Mouse (Mus musculus): ENCODE results near the gene Tead1. TPM values are rescaled to one million over a fixed set of nuclear protein-coding genes. Genes with fewer than 3 reads are reported as not detected.

The Tead1 gene
- total RNA-seq, 2 experiments from 2014 or later: 60.3 to 67.6 TPM

GRCm38 (mm10) chr7:112822879-112823278 lies 143.8 kb downstream of the Tead1 start:
- DNase-seq: no peak

GRCm38 (mm10) chr7:112823621-112824020 lies 144.5 kb downstream of the Tead1 start:
- DNase-seq: peak; percentile 76

- no peak for DNase-seq
Measured at GRCm38 (mm10) chr7:112825339-112825781, 146.2 kb downstream of the Tead1 start.

DNA sequence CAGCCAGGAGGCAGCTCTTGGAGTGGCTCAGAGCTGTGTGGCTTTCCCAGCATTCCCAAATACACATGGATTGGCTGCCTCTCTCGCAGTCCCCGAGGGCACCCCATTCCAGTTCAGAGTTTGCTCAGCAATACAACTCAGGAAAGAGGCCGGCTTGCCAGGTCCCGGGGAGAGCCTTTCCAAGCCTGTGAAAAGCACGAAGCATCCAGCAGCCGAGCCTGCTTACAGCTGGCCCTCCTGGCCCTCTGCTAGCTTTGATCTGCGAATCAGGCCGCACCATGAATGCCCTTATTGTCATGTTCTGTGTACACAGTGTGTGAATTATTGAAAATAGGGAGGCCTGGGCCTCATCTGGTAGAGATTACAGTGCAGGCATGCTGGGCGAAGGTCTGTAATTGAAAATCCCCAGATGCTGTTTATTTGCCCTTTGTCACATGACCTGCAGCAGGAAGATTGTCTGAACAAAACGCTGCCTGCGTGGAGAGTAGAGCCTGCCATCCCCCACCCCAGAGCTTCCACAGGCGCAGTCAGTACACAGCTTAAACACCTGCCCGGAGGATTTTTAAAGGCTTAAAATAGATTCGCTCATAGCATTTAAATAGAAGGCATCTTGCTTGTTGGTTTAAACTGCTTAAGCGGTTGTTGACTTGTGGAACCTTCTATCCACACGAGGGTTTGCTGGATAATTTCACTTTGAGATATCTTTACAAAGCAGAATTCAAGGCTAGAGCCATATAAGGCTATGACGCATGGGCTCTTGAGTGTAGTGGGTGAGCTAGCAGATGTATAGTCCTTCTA lies 147.2 kb downstream of the Tead1 start:
- peak; percentile 64 for DNase-seq

DNA sequence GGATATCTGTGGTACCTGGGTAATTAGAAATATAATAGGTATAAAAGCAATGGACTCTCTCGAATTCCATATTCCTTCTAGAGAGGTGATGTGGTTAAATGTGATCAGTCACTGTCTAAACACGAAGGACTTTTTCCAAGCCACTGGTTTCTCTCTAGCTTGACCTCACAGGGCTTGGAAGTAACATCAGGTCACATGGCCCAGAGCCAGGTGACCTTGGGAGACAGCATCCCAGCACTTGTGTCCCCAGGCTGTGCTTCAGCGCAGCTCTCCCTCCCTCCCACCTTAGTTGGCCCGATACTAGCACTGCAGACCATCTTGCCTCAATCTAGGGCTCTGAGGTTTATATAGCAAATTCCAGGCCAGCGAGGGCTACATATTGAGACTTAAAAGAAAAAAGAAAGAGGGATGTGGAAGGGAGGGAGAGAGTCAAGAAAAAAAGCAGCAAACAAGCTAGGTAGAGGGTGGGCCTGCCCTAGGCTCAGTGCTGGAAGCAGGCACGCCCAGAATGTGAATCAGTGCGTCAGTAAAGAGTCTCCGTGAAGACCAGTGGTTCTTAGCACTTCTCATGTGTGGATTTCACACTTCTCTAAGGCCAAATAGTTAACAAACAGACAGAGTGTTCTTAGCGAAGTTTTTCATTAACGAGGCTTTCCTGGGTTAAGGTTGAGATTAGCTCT lies 149.0 kb downstream of the Tead1 start:
- DNase-seq: peak; percentile 34

- DNase-seq: no peak
Measured at GRCm38 (mm10) chr7:112828696-112829022, 149.5 kb downstream of the Tead1 start.

- no peak for DNase-seq
Measured at GRCm38 (mm10) chr7:112830946-112831345, 151.8 kb downstream of the Tead1 start.

GRCm38 (mm10) chr7:112831446-112831845 lies 152.3 kb downstream of the Tead1 start:
- DNase-seq: no peak

- no peak for DNase-seq
Measured at GRCm38 (mm10) chr7:112833132-112833531, 154.0 kb downstream of the Tead1 start.

DNA sequence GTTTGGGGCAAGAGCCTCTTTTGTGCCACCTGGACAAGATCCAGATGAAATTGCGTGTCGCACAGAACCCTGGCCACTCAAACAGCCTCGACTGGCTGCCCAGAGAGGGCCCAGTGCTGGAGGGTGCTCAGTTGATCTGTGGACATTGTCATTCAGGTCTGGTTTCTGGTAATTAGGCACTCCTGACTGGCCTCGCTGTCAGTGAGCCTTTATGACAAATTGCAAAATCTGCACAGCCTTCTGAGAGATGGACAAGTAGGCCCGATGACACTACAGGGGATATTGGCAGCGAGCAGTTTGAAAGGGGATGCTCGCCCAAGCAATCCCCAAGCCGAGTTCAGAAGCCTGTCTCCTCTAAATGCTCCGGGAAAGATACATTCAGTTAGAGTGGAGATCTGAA lies 157.0 kb downstream of the Tead1 start:
- no peak for DNase-seq

DNA sequence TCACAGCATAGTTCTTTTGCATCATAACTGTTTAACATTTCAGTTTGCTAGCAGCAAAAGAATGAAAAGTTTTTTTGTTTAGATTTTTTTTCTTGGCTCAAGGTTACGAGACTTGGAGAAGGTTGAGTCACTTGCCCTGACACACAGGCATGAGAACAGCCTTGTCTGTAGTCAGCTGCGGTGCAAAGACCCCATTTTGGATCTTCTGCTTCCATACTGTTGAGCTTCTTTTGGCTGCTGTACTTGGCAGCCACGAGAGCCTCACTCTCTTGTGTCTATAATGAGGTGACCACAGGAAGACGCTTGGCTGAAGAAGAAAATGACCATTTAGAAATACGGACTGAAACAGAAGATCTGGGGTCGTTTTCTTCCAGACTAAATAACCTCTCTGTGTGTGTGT lies 159.0 kb downstream of the Tead1 start:
- no peak for DNase-seq

DNA sequence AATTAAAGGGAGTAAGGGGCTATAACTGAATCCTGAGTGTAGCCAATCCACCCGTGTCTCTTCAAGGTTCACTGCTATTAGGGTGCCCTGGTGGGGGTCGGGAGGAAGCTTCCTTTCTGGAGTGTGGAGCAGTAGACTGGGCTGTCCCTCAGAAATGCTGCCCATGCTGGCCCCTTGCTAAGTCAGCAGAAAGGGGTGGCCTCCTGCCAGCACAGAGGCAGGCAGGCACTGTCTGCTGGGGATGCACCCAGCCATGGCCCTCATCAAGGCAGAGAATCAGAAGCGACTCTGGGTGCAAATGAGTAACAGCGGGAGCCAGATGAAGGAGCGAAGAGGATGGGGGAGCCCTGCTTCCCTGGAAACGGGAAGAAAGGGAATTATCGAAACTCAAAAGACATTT lies 161.2 kb downstream of the Tead1 start:
- no peak for DNase-seq

GRCm38 (mm10) chr7:112840890-112841289 lies 161.8 kb downstream of the Tead1 start:
- no peak for DNase-seq

GRCm38 (mm10) chr7:112841484-112841883 lies 162.4 kb downstream of the Tead1 start:
- no peak for DNase-seq

DNA sequence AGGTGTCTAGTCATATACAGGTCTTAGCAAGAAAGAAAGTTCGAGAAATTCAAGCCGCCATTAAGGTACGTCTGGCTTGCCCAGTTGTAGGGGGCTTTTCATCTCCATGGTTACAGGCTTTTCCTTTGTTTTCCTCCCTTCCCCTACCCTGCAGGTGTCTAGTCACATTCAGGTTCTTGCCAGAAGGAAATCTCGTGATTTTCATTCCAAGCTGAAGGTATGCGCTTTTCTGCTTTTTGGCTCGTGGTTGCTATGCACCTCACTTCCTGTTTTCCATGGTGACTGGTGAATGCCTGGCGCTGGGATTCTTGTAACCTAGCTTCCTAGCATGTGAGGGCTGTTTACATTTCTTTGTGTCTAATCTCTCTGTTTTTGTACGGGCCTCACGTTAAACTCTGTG lies 162.8 kb downstream of the Tead1 start:
- DNase-seq: no peak

DNA sequence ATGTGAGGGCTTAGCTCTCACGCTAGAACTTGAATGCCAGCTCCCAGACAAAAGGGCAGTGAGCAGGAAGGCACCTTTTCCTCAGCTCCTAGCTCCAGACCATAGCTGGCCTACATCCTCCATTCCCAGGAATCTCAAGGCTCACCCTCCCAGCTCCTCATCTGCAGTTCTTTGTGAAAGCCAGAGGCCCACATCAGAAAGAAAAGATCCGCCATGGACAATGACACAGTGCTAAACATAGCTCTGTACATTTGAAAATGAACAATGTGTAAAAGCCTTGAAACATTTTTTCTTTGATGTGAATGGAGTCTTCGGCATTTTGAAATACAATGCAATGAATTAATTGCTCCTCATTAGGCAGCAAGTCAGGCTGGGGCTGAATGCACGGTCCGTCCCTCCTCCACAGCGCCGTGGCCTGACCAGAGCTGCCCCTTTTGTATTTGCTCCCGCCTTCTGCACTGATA lies 172.2 kb downstream of the Tead1 start:
- DNase-seq: no peak

DNA sequence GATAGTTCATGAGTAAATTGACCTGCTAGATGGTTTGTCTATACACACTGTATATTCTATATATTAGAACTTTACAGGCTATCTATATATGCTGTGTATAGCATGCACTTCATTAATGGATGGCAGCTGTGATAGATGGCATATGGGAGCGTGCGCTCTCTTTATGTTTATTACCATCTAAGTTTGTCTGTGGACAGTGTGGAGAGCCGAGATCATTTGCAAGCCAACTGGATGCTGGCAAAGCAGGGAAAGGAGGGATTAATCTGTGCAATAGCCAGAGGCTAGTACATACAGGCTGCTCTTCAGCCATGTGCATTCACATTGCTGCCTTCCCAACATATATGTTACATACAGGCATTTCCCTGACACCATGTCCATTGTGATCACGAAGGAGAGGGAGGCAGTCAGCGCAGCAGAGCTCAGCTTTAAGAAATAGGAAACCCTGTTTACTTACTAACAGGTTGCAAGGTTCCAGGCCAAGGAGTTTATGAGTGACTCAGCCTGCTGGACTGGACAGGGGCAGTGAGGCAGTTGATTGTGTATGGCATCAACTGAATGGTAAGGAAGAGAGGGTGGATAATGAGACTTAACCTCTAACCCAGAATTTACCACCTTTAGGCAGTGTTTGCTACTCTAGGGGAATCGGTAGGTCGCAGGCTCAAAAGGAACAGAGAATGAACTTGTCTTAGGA lies 173.2 kb downstream of the Tead1 start:
- no peak for DNase-seq

DNA sequence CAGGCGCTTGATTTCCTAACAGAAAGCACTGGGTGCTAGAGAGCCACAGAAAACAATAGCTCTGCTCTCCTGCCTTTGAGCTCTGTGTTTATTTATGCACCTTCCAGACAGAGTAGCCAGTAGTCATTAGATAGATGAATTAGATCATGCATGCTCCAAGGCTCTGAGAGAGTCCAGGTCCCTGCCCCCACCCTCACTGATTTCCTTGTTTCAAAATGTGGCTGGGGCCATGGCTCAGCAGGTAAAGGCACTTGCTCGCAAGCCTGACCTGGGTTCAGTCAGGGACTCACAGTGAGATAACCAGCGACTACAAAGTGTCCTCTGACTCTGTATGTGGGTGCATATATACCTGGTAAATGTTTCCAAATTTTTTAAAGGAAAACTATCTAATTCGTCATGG lies 174.7 kb downstream of the Tead1 start:
- DNase-seq: no peak

DNA sequence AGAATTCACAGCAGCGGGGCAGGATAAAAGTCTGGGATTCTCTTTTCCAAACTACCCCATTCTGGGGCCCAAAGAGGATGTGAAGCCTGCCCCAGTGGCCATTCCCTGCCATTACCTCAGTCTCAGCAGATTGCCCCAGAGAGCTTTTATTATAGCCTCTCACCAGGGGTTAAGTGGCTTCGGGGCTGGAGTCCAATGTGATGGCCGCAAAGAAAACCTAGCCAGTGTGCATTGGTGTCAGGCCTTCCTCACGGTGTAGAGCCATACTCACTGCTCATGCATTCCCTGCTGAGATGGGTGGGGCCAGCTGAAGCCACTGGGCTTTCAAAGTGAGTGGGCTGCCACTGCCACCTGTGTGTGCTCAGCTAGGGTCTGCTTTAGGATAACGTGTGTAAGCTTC lies 175.4 kb downstream of the Tead1 start:
- DNase-seq: no peak

DNA sequence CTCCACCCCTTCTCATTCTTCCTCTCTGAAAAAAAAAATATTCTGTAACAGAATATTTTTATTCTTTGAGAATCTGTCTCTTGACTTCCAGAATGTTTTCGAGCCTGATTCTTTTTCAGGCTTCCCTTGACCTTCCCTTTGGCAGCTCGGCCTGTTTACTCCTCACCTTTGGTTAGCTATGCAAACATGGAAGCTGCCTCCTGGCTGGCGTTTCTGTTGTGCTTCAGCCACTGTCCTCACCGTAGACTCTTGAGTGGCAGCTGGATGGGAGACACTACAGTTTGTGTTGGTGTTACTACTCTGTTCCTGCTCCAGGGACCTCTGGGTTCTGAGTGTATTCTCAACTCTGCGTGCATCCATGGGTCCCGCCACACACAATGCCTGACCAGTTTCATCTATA lies 176.3 kb downstream of the Tead1 start:
- DNase-seq: no peak

DNA sequence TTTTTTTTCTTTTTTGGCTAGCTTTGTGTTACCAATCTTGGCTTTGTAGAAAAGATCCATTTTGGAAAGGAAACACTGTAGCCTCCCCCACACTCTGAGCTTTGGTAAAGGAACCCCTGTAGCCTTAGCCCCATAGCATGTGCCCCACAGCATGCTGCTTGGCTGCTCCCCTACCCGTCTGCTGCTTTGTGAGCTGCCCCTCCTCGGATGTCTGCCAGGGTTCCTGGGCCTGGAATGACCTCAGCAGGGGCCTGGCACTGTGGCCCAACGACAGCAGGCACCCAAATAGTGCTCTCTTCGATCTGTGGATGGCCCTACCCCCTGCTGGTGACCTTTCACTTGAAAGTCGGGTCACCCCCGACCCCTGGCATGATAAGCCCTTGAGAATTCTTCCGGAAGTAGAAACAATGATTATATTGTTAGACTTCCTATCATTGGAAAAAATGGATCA lies 177.0 kb downstream of the Tead1 start:
- peak; percentile 51 for DNase-seq

DNA sequence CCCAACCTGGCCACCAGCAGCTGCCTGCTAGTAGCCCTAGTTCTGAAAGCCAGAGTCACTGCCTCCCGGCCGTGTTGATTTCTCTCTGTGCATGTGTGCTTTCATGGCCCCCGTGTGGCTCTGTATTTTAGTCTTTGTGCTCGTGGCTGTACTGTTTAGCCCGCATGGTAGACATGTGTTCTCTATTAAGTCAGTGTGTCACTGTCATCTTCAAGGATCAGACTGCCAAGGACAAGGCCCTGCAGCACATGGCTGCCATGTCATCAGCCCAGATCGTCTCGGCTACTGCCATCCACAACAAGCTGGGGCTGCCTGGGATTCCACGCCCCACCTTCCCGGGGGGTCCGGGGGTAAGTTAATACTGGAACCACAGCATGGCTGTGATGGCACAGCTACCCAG lies 177.5 kb downstream of the Tead1 start:
- DNase-seq: peak; percentile 28

- DNase-seq: no peak
Measured at GRCm38 (mm10) chr7:112859887-112860286, 180.8 kb downstream of the Tead1 start.

Data from adrenal gland, postnatal 10 days (tissue).